Mouse (Mus musculus): ENCODE results near the gene Atxn2l. TPM values are rescaled to one million over a fixed set of nuclear protein-coding genes. Genes with fewer than 3 reads are reported as not detected.

Gene Atxn2l
- polyA plus RNA-seq, 1 experiment from 2014 or later = 16.9 TPM

DNA sequence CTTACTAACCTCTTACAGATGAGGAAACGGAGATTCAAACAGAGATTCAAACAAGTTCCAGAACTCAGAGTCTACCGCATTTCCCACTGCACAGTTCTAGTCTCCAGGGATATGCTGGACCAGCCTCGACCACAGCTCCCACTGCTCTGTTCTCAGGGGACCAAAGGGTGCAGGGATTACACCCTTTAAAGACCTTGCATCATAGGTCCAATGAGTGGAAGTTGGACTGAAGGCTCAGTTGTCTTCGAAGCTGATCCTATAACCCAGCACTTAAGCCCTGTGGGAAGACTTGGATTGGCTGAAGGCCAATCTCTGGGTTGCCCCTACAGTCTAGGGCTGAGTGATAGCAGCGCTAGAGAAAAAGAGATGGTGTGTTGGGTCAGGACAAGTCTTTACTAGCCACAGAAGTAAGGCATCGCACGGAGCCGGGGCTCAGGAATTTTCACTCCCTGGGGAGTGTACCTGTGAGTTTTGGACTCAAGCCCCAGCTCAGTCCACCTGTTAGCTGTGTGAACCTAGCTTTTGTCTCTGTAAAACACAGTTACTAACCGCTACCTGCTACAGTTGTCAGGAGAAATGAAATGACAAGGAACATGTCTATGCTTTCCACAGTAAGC lies 29.7 kb downstream of the Atxn2l start:
- Histone ChIP-seq H3K36me3 (ENCODE audit: control insufficient read depth, insufficient read depth, low read length) (peaks cover 24% of the 10 kb centered on the region), H3K27me3 (ENCODE audit: control insufficient read depth, insufficient read depth, low read length) (no peaks in the 10 kb centered on the region), H3K9ac (ENCODE audit: low read length) (peak overlapping the region; percentile 97; the same call in 1 of the 2 replicates), H3K9me3 (ENCODE audit: control insufficient read depth, low read length) (no peaks in the 10 kb centered on the region), H3K27ac (replicated peaks) (no peak overlapping the region), H3K4me3 (ENCODE audit: low read depth, low read length) (peak overlapping the region; percentile 91; the same call in 1 of the 2 replicates), H3K4me2 (replicated peaks; ENCODE audit: low read depth) (peak overlapping the region; percentile 91), H3K4me1 (replicated peaks; ENCODE audit: control insufficient read depth, insufficient read depth) (0 out of 2 replicates have a peak, but pooled peaks cover 3% of the 10 kb centered on the region)
- ATAC-seq (ENCODE audit: low FRiP score, low TSS enrichment) (no peak), DNase-seq (ENCODE audit: low spot score) (no peak)
- TF ChIP-seq CTCF (IDR thresholded peaks at IDR 0.05; ENCODE audit: low read depth) = no peak
- TF ChIP-seq EP300 (optimal IDR thresholded peaks at IDR 0.05) = no peak
- 65% methylated on average over 9 of the region's 9 CpGs for WGBS

- H3K36me3 ChIP-seq (ENCODE audit: control insufficient read depth, insufficient read depth, low read length) = peaks cover 25% of the 10 kb centered on the region
These were observed 30.5 kb downstream of the Atxn2l start for GRCm38 (mm10) chr7:126472713-126473112.

GRCm38 (mm10) chr7:126472306-126472705 lies 30.9 kb downstream of the Atxn2l start:
- TF ChIP-seq CTCF (IDR thresholded peaks at IDR 0.05; ENCODE audit: low read depth) = no peak
- TF ChIP-seq EP300 (optimal IDR thresholded peaks at IDR 0.05) = no peak
- Histone ChIP-seq H3K4me2 (replicated peaks; ENCODE audit: low read depth) (no peak overlapping the region), H3K27ac (replicated peaks) (no peak overlapping the region), H3K9ac (ENCODE audit: low read length) (no peak overlapping the region), H3K4me3 (ENCODE audit: low read depth, low read length) (no peak overlapping the region), H3K36me3 (ENCODE audit: control insufficient read depth, insufficient read depth, low read length) (peaks cover 29% of the 10 kb centered on the region), H3K4me1 (replicated peaks; ENCODE audit: control insufficient read depth, insufficient read depth) (0 out of 2 replicates have a peak, but pooled peaks cover 3% of the 10 kb centered on the region), H3K27me3 (ENCODE audit: control insufficient read depth, insufficient read depth, low read length) (no peaks in the 10 kb centered on the region), H3K9me3 (ENCODE audit: control insufficient read depth, low read length) (no peaks in the 10 kb centered on the region)
- DNase-seq (ENCODE audit: low spot score) (no peak), ATAC-seq (ENCODE audit: low FRiP score, low TSS enrichment) (no peak)
- 86% methylated on average over 13 of the region's 13 CpGs for WGBS

More at GRCm38 (mm10) chr7:126472713-126473112, 30.5 kb downstream of the Atxn2l start:
- Histone ChIP-seq H3K4me2 (replicated peaks; ENCODE audit: low read depth) (no peak overlapping the region), H3K4me3 (ENCODE audit: low read depth, low read length) (no peak overlapping the region), H3K27ac (replicated peaks) (no peak overlapping the region), H3K9me3 (ENCODE audit: control insufficient read depth, low read length) (no peaks in the 10 kb centered on the region), H3K9ac (ENCODE audit: low read length) (no peak overlapping the region), H3K27me3 (ENCODE audit: control insufficient read depth, insufficient read depth, low read length) (no peaks in the 10 kb centered on the region), H3K4me1 (replicated peaks; ENCODE audit: control insufficient read depth, insufficient read depth) (0 out of 2 replicates have a peak, but pooled peaks cover 3% of the 10 kb centered on the region)
- WGBS = 89% methylated on average over 16 of the region's 16 CpGs
- TF ChIP-seq CTCF (IDR thresholded peaks at IDR 0.05; ENCODE audit: low read depth) (no peak), EP300 (optimal IDR thresholded peaks at IDR 0.05) (no peak)
- no peak for DNase-seq (ENCODE audit: low spot score)
- ATAC-seq (ENCODE audit: low FRiP score, low TSS enrichment) = no peak

GRCm38 (mm10) chr7:126471853-126472252 lies 31.4 kb downstream of the Atxn2l start:
- Histone ChIP-seq H3K4me1 (replicated peaks; ENCODE audit: control insufficient read depth, insufficient read depth) (0 out of 2 replicates have a peak, but pooled peaks cover 3% of the 10 kb centered on the region), H3K4me2 (replicated peaks; ENCODE audit: low read depth) (no peak overlapping the region), H3K27me3 (ENCODE audit: control insufficient read depth, insufficient read depth, low read length) (no peaks in the 10 kb centered on the region), H3K9me3 (ENCODE audit: control insufficient read depth, low read length) (no peaks in the 10 kb centered on the region), H3K27ac (replicated peaks) (no peak overlapping the region), H3K36me3 (ENCODE audit: control insufficient read depth, insufficient read depth, low read length) (peaks cover 34% of the 10 kb centered on the region), H3K4me3 (ENCODE audit: low read depth, low read length) (no peak overlapping the region), H3K9ac (ENCODE audit: low read length) (no peak overlapping the region)
- ATAC-seq (ENCODE audit: low FRiP score, low TSS enrichment) = no peak
- WGBS = 81% methylated on average over 4 of the region's 4 CpGs
- DNase-seq (ENCODE audit: low spot score) = no peak
- TF ChIP-seq CTCF (IDR thresholded peaks at IDR 0.05; ENCODE audit: low read depth) (no peak), EP300 (optimal IDR thresholded peaks at IDR 0.05) (no peak)

DNA sequence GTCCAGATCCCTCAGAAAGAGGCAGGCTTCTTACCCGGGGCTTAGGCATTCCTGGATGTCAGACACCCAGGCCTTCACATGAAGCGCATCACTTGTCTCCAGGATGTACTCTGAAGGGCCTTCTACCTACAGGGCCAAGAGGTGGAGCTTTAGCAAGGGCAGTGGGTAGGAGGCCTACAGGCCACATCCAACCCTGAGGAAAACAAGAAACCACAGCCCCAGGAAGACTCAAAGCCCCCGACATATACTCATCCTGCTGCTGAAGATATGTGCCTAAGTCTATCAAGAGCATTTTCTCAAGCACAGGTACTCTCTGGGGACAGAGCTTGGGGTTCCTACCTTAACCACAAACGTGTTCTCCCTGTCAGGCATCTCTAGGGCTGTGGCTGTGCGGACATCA lies 31.9 kb downstream of the Atxn2l start:
- Histone ChIP-seq H3K9me3 (ENCODE audit: control insufficient read depth, low read length) (no peaks in the 10 kb centered on the region), H3K36me3 (ENCODE audit: control insufficient read depth, insufficient read depth, low read length) (peaks cover 36% of the 10 kb centered on the region), H3K4me3 (ENCODE audit: low read depth, low read length) (no peak overlapping the region), H3K9ac (ENCODE audit: low read length) (no peak overlapping the region), H3K4me2 (replicated peaks; ENCODE audit: low read depth) (no peak overlapping the region), H3K4me1 (replicated peaks; ENCODE audit: control insufficient read depth, insufficient read depth) (0 out of 2 replicates have a peak, but pooled peaks cover 3% of the 10 kb centered on the region), H3K27ac (replicated peaks) (no peak overlapping the region), H3K27me3 (ENCODE audit: control insufficient read depth, insufficient read depth, low read length) (no peaks in the 10 kb centered on the region)
- no peak for TF ChIP-seq EP300 (optimal IDR thresholded peaks at IDR 0.05)
- TF ChIP-seq CTCF (IDR thresholded peaks at IDR 0.05; ENCODE audit: low read depth) = no peak
- WGBS = 92% methylated on average over 5 of the region's 5 CpGs
- no peak for ATAC-seq (ENCODE audit: low FRiP score, low TSS enrichment)
- DNase-seq (ENCODE audit: low spot score) = no peak

DNA sequence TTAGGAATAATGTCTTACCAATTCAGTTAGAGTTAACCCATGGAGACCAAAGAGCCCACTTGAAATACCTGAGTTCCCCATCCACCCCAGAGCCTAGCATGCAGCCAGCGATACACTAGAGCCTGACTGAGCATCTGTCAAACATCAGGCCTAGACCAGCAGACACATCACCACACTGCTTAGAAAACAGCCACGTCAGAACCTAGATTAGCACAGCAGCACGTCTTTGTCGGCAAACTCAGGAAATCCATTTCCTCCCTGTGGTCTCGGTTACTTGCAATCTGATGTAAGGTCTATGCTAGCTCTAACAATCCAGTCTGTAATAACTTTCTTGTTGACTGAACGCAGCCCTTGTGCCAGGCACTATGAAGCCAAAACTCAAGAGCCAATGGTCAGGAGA lies 33.2 kb downstream of the Atxn2l start:
- Histone ChIP-seq H3K4me1 (replicated peaks; ENCODE audit: control insufficient read depth, insufficient read depth) (0 out of 2 replicates have a peak, but pooled peaks cover 6% of the 10 kb centered on the region), H3K27ac (replicated peaks) (no peak overlapping the region), H3K9me3 (ENCODE audit: control insufficient read depth, low read length) (no peaks in the 10 kb centered on the region), H3K4me2 (replicated peaks; ENCODE audit: low read depth) (no peak overlapping the region), H3K9ac (ENCODE audit: low read length) (no peak overlapping the region), H3K36me3 (ENCODE audit: control insufficient read depth, insufficient read depth, low read length) (peaks cover 36% of the 10 kb centered on the region), H3K4me3 (ENCODE audit: low read depth, low read length) (no peak overlapping the region), H3K27me3 (ENCODE audit: control insufficient read depth, insufficient read depth, low read length) (no peaks in the 10 kb centered on the region)
- 74% methylated on average over 6 of the region's 6 CpGs for WGBS
- TF ChIP-seq CTCF (IDR thresholded peaks at IDR 0.05; ENCODE audit: low read depth) (no peak), EP300 (optimal IDR thresholded peaks at IDR 0.05) (no peak)
- ATAC-seq (ENCODE audit: low FRiP score, low TSS enrichment) (no peak), DNase-seq (ENCODE audit: low spot score) (no peak)
